Mouse (Mus musculus): ENCODE measurements around the gene Olfr1378.

GRCm38 (mm10) chr11:50931021-50931420 lies 35.3 kb upstream of the Olfr1378 start:
- TF ChIP-seq CTCF (IDR thresholded peaks at IDR 0.05; ENCODE audit: borderline replicate concordance, insufficient read depth, low read length) (no peak), POLR2A (IDR thresholded peaks at IDR 0.05; ENCODE audit: low read depth, low read length) (no peak)

Measured in embryonic fibroblast, embryonic 13.5 days (primary cell).